Mouse (Mus musculus) CD4-positive, CD25-positive, alpha-beta regulatory T cell, adult 2 months (primary cell): ENCODE measurements around the gene 9130023H24Rik.

Experiments
- DNase-seq: peaks from one replicate; pipeline ENCODE4 v3.0.0-alpha.2; 2012; ENCODE audit warnings: low read depth, low spot score

The 9130023H24Rik gene

DNA sequence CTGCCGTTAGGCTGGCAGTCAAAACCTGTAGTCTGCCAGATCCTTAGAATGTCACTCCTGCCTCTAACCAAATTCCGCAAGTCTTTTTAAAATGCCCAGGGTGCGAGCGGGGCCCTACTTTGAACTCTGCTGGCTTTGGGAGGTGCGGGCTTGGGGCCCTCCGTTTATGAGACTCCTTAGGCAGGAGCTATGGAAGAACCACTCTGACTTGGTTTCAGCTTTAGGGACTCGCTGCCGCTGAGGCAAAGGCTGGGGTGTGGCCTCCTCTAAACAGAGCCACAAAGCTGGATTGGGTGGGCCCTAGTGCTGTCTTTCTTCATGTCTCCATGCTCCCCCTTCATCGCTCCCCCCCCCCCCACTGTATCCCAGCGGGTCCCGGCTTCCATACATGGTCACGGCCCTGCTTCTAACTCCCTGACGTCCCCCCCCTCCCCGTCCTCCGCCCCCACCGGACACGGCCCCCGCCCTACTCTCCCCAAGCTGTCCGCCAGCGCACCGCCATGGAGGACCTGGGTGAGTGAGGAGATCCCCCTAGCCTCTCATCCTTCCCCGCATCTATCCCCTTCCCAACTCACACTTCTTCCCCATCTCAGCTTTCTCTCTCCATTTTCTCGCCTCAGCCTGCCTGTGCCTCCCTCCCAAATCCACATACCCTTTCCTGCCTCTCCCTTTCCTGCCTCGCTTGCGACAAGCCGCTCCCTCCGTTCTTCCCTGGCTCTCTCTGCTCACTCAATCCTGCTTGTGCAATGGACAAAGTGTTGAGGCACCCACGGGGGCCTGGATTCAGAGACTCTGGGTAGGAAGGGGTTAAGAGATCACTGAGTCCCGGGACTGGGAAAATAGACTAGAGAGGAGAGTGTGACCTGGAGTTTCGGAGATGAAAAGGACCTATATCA, 8.9 kb upstream of the 9130023H24Rik start, which contains the start of gene Tgfb1i1:
Tgfb1i1 (plus strand) TSS at position 317 of the 896 bp plus-strand sequence.
- DNase-seq = no peak

GRCm38 (mm10) chr7:128245547-128245946, 7.7 kb upstream of the 9130023H24Rik start:
- DNase-seq = no peak

DNA sequence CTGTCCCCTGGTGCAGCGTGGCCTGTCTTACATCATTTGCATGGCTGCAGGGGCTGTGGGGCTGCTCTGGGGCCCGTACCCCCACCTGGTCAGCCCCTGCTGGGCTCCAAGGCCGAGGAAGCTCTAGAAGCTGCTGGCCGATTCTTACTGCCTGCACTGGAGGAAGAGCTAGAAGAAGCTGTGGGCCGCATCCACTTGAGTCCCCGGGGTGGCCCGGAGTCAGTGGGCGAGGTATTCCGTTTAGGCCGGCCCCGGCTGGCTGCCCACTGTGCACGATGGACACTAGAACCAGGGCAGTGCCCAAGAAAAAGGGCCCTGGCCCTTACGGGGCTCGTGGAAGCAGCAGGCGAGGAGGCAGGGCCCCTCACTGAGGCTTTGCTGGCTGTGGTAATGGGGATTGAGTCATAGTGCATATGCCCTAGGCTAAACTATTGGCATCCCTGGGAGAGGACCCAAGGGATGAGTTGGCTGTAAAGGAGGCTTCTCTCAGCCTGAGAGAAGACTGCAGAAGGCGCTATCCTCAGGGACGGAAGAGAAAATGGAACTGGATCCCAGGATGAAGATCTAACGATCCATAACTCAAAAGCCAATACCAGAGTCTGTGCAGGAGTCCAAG, 6.7 kb upstream of the 9130023H24Rik start:
- no peak for DNase-seq

DNA sequence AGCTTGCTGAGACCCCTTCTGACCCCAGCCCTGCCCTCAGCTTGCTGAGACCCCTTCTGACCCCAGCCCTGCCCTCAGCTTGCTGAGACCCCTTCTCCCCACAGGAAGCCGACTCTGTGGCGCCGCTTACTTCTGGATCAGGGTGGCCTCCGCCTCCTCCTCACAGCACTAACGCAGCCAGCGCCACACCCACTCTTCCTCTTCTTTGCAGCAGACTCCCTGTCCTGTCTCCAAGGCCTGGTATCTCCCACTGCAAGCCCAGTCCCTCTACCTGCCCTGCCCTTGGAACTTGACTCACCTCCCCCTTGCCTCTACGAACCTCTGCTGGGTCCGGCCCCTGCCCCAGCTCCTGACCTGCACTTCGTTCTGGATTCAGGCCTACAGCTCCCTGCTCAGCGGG, 6.1 kb upstream of the 9130023H24Rik start:
- no peak for DNase-seq

- DNase-seq = no peak
Measured at GRCm38 (mm10) chr7:128242331-128242730, 4.5 kb upstream of the 9130023H24Rik start.

GRCm38 (mm10) chr7:128240131-128240784, 2.4 kb upstream of the 9130023H24Rik start:
- peak; percentile 17 for DNase-seq

DNA sequence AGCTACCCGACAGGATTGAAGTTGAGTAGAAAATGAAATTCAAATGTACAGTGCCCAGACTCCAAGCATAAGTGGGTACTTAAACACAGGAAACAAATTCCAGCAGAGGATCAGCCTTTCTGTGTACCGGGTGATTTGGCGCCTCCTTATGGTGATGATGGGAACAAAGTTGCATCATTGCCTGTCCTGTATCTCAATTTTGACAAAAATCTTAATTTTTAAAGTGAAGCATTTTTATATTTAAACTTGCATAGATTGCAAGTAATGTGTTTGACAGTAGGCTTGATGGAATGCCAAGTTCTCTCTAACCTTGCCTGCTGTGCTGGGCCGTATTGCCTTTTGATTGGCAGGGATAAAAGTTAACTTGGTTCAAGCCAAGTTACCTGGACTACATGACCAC, 1.2 kb upstream of the 9130023H24Rik start:
- peak; percentile 78 for DNase-seq

DNA sequence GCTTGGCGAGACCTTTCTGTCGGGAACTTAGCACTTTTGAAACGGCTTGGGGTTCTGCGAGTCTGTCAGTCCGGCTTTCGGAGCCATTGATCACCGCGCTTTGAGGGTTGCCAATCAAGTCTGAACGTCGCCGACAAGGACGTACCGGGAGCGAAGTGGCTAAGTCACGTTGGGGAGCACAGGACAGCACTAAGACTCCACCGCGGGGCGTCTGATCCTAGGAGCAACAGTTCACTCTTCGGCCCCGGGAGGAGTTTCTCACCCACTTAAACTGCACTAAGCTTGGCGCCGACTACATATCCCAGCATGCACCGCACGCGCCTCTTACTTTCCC, 271 bp downstream of the 9130023H24Rik start:
- no peak for DNase-seq

DNA sequence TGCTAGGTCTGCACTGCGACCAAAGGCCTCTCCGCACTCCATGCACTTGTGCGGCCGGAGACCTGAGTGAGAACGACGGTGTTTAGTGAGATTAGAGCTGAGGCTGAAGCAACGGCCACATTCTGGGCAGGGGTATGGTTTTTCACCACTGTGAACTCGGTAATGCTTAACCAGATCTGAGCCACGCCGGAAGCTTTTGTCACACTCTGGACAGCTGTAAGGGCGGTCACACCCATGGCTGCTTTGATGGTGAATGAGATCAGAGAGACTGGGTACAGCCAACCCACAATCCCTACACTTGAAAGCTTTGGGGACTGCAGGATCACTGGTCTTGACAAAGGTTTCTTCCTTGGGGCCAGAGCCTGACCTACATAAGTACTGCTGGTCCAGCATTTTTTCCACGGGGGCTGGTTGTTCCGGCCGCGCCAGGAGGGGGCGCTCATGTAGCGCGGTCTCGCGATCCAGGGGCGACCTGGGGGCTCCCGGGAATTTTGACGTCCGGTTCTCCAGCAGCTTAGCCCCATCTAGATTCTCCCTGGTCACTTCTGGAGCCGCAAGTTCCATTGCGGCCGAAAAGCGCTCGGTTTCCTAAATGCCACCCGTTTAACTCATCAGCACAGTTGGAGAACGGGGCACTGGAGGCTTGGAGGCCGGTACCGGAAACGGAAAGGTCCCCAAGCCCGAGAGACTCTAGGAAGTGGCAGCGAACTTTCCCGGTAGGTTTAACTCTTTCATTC, 807 bp downstream of the 9130023H24Rik start, which contains the start of gene Armc5:
Armc5 (plus strand) TSS at position 487 of the 737 bp plus-strand sequence.
- DNase-seq = peak; percentile 77

DNA sequence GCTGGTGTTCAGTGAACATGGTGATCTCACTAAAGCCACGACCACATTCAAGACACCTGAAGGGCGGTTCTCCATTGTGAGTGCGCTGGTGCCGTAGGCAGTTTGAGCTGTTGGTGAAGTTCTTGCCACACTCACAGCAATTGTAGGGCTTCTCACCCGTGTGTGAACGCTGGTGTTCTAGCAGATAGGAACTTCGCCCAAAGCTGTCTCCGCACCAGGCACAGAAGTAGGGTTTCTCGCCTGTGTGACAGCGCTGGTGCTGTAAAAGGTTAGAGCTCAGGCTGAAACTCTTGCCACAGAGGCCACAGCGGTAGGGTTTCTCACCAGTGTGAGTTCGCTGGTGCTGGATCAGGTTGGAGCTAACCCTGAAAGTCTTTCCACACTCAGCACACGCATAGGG, 1.4 kb downstream of the 9130023H24Rik start:
- DNase-seq = no peak

- no peak for DNase-seq
Measured at GRCm38 (mm10) chr7:128235481-128235880, 2.4 kb downstream of the 9130023H24Rik start.

DNA sequence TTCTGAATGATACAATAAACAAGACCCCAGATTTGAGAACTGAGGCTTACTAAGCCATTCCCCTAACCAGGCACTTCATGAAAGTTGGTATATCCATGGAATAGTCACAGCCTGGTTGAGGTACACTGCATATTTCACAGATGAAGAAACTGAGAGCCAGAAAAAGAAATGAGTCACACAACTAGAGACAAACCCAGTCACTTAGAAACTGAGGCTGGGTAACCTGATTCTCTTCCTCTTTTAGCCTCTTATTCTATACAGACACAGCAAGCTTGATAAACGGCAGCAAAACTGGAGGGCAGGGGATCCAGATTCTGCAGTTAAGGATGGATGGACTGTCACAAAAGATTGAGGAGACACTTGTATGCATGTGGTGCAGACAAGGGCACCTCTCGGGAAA, 3.0 kb downstream of the 9130023H24Rik start:
- no peak for DNase-seq

DNA sequence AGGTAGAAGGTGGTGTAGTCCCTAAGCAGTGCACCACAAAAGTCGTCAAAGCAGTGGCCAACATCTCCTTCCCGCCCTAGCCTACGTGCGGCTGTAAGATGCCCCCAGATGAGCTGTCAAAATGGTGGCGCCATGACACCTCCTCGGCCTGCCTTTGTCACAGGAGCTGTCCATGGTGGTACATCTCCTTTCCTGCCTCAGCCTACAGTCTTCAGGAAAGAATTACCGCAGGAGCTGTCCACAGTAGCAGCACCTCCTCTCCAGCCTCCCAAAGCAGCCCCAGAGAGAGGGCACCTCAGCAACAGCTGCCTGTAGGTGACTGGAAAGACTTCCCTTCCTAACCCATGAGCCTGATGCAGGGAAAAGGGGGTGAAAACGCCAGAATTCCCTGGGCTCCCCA, 6.1 kb downstream of the 9130023H24Rik start:
- DNase-seq = peak; percentile 21

- DNase-seq = no peak
Measured at GRCm38 (mm10) chr7:128220936-128221335, 16.9 kb downstream of the 9130023H24Rik start.

DNA sequence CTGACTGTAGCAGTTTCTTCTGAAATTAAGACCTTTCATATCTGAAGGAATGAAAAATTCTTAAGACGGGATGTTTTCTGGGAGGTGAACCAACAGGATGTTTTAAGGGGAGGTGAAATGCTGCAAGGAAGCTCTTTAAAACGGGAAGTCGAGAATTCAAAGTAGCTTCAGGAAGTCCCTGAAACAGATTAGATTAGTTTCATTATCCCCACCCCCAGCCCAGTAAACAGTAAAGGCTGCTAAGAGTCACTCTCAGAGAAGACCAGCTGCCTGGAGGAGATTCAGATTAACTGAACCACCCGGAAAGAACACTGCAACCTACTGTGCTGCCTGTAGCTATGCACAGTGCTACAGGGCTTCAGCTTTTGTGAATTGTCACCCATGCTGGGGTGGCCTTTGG, 17.9 kb downstream of the 9130023H24Rik start:
- DNase-seq = no peak

- DNase-seq = no peak
Measured at GRCm38 (mm10) chr7:128209826-128210225, 28.0 kb downstream of the 9130023H24Rik start.

GRCm38 (mm10) chr7:128208187-128208586, 29.6 kb downstream of the 9130023H24Rik start:
- DNase-seq = peak; percentile 83

- no peak for DNase-seq
Measured at GRCm38 (mm10) chr7:128206152-128206551, 31.7 kb downstream of the 9130023H24Rik start, which contains the start of gene Cox6a2. Gene Cox6a2, minus strand, starts transcription at chr7:128206387.

DNA sequence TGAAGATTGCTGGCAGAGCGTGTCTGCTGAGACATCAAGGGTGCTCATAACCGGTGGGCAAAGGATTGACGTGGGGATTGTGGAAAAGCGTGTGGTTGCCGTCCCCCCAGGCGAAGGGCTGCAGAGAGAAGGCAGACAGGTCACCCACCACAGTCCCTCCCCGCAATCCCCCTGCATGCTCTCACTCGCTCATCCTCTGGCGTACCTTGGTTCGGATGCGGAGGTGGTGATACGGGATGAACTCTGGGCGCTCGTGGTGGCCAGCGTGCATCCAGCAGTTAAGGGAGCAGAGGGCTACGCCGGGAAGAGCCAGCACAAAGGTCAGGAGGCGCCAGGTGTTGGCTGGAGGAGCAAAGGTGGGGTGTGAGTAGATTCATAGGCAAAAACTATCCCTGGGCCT, 32.1 kb downstream of the 9130023H24Rik start:
- no peak for DNase-seq

DNA sequence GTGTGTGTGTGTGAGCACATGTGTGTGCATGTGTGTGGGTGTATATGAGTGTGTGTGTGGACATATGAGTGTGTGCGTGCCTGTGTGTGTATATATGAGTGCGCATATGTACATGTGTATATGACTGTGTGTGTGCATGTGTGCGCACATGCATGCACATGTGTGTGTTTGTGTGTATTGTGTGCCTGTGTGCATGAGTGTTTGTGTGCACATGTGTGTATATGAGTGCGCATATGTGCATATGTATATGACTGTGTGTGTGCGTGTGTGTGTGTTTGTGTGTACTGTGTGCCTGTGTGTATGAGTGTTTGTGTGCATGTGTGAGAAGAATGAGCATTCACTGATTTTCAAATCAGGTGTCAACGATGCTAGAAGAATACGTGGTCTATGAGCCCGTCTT, 33.7 kb downstream of the 9130023H24Rik start:
- no peak for DNase-seq

DNA sequence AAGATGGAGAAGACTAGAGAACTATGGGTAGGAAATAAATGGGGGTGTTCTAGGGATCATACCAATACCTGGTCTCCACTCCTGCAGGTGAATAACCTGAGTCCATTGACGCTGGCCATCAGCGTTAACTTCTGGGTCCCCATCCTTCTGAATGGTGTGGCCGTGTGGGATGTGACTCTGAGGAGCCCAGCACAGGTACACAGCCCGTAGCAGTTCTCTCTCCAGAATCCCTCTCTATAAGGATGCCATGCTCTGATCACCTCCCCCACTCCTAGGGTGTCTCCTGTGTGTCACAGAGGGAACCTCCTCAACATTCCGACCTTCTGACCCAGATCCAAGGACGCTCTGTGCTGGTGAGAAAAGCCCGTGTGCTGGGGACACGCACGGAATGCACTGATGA, 34.8 kb downstream of the 9130023H24Rik start:
- no peak for DNase-seq

DNA sequence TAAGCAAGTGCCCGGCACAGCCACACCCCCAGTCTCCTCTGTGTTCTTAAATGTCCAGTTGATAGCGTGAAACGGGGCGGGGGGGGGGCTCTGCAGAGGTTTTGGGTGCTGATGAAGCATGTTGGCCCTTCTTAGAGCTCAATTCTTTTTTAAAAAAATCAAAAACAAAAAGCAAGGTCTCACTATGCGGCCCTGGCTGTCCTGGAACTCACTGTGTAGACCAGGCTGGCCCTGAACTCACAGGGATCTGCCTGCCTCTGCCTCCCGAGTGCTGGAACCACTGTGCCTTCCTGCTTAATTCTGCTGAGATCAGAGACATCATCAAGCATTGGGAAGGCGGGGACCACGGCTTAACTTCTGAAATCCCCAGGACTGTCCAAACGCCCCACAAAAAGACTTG, 36.2 kb downstream of the 9130023H24Rik start:
- DNase-seq = no peak
